Mouse (Mus musculus) liver, adult 2 months (tissue): ENCODE measurements around the gene Alpk1.

Source experiments
- CTCF ChIP-seq: fragments of 200-500 bp; IDR thresholded peaks from 2 replicates; pipeline ENCODE4 v1.5.1; 2011; ENCODE audit warnings: low read depth, low read length, control low read depth
- POLR2A ChIP-seq: fragments of 200-500 bp; IDR thresholded peaks from 2 replicates; pipeline ENCODE4 v1.6.1; 2011; ENCODE audit warnings: low read length, control low read depth; ENCODE audit not compliant: insufficient read depth; ENCODE audit errors: extremely low read depth

- TF ChIP-seq CTCF (no peak), POLR2A (no peak)
Observed at GRCm38 (mm10) chr3:127780921-127781320, 594 bp upstream of the Alpk1 start.
